Mouse (Mus musculus): ENCODE measurements around the gene Scube1.

DNA sequence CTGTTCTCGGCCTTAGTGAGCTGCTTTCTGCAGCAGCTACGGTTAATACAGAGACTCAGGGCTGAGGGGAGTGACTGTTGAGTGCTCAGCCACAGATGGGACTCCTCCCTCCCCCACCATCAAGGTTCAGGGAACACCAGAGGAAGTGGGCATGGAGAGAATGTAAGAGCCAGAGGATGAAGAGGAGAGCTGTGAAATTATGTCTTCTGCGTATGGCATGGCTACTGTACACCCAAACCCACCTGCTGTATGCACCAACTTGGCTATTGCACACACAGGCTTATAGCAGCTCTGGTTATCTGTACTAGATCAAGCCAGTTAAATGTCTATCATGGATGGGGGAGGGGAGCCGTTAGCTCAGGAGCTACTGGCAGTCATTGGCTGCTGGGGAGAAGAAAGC, 123.6 kb downstream of the Scube1 start:
- TF ChIP-seq CTCF (IDR thresholded peaks at IDR 0.05; ENCODE audit: borderline replicate concordance, extremely low read depth, insufficient read depth, insufficient read length) (no peak), POLR2A (IDR thresholded peaks at IDR 0.05; ENCODE audit: borderline replicate concordance, extremely low read depth, insufficient read depth, insufficient read length, poor library complexity, severe bottlenecking) (no peak)

All from brain, embryonic 14.5 days (tissue).